Mouse (Mus musculus) embryonic fibroblast, embryonic 13.5 days (primary cell): ENCODE measurements around the gene 1700016H13Rik. TPM values are rescaled to one million over a fixed set of nuclear protein-coding genes. Genes with fewer than 3 reads are reported as not detected.

Experiments used
- H3K27ac ChIP-seq: 2 replicates; pipeline ENCODE4 v1.5.1; 2012; ENCODE audit warnings: low read length, control low read depth, inconsistent platforms; ENCODE audit not compliant: insufficient read depth
- H3K4me1 ChIP-seq: 2 replicates; pipeline ENCODE4 v1.6.1; 2011; ENCODE audit warnings: low read length; ENCODE audit not compliant: control insufficient read depth, insufficient read depth
- H3K4me3 ChIP-seq: 2 replicates; pipeline ENCODE4 v1.5.1; 2011; ENCODE audit warnings: mild to moderate bottlenecking, control low read depth, low read length; ENCODE audit not compliant: insufficient read depth
- CTCF ChIP-seq: IDR thresholded peaks from 2 replicates; pipeline ENCODE4 v1.5.1; 2011; ENCODE audit warnings: mild to moderate bottlenecking, control low read depth, low read length, moderate library complexity, borderline replicate concordance; ENCODE audit not compliant: insufficient read depth
- POLR2A ChIP-seq: IDR thresholded peaks from 2 replicates; pipeline ENCODE4 v1.6.1; 2011; ENCODE audit warnings: low read depth, mild to moderate bottlenecking, control low read depth, low read length, moderate library complexity
- polyA plus RNA-seq: library from polyadenylated mRNA; stranded (reverse); fragments of >200 nt; gene quantifications from 2 replicates; pipeline ENCODE4 v1.2.4, GENCODE M21; 2011; ENCODE audit warnings: low read depth; ENCODE audit not compliant: missing spikeins, insufficient read length

The 1700016H13Rik gene
- polyA plus RNA-seq, 1 experiment: not detected

DNA sequence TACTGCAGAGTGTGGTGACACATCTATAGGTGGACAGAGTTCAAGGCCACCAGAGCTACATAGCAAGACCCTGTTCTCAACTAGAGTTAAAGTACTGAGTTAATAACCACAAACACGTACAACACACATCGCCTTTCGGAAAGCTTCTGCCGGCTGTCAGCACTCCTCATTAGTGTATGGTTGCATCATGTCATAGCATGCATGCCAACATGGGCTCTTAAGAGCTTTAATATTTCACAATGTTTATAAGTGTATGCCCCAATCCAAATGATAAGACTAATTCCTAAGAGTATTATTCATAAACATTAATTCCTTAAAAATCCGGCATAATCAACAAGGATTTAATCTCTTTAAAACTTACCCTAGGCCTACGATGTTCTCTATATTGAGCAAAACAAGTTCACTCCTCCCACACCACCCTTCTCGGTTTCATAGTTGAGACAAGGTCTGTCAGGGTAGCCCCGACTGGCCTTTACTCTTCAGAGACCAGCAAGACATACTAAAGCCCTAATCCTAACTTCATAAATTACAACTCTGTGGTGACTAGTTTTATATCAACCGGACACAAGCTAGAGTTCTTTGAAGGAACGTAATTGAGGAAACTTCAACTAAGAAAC is 44.8 kb downstream of the 1700016H13Rik start:
- H3K4me3 ChIP-seq: no peak overlapping the region
- H3K27ac ChIP-seq: no peak overlapping the region
- TF ChIP-seq CTCF (no peak), POLR2A (no peak)
- no peaks in the 10 kb centered on the region for H3K4me1 ChIP-seq

DNA sequence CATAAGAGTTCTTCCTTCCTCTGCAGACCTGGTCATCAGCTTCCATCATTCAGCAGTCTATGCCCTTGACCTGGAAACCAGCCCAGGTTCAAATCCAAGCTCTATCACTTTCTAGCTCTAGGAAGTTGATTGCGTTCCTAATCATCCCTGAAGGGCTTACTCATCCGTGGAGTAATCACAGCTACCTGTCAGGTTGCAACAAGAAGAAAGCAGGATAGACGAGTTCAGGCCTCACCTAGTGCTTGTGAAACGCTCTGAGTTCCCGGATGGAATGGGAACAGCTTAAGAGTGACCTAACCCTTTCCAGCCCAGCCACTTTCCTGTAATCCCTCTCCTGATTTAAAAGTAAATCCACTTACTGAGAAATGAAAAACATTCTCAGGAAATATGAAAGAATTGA is 45.7 kb downstream of the 1700016H13Rik start:
- H3K27ac ChIP-seq: no peak overlapping the region
- no peak overlapping the region for H3K4me3 ChIP-seq
- no peaks in the 10 kb centered on the region for H3K4me1 ChIP-seq
- TF ChIP-seq CTCF: no peak
- TF ChIP-seq POLR2A: no peak

DNA sequence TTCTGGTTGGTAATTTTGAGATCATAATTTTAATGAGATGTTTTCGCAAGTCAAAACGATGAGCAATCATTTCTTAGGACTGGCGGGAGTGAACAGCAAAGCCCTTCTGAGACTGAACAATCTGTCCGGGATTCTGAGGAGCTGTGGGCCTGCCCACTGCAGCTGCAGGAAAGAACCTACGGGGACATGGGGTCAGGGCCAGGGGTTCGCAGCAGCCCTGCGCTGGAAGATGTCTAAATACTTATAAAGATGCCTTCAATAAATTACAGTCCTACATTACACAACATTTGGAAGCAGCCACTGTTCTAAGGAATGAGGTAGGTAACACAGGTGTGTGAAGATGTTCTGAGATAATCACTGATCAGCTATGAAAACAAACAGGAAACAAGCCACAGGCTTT is 50.1 kb downstream of the 1700016H13Rik start:
- H3K4me1 ChIP-seq: no peaks in the 10 kb centered on the region
- H3K27ac ChIP-seq: no peak overlapping the region
- TF ChIP-seq CTCF (no peak), POLR2A (no peak)
- no peak overlapping the region for H3K4me3 ChIP-seq

DNA sequence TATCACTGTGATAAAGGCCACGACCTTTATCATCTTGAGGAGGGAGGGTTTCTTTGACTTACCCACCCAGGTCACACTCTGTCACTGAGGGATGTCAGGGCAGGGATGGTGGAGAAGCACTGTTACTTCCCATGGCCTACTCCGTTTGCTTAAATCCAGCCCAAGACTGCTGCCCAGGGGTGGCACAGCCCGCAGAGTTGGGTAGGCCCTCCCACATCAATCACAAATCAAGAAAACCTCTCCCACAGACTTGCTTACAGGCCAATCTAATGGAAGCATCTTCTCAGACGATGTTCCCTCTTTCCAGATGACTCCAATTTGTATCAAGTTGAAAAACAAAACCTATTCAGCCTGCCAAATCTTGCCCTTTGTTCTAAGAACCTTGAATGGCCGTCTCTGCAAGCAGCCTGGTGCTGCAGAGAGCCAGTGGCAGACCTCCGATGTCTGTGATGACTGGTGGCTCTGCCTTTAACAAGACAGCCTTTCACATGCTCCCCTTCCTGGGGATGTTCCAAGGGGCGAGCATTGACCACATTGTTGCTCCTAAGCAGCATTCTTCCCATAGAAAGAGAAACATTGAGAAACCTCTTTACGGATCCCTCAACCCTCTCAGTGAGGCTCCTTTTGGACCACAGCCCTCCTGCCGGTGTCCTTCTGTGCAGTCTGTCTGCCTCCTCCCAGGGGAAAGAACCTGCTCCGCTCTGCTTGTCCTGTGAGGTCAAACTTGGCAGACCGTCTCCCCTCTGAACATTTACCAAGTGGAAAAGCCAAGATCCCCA is 52.5 kb downstream of the 1700016H13Rik start:
- no peaks in the 10 kb centered on the region for H3K4me1 ChIP-seq
- no peak overlapping the region for H3K4me3 ChIP-seq
- TF ChIP-seq POLR2A (no peak), CTCF (no peak)
- H3K27ac ChIP-seq: no peak overlapping the region

GRCm38 (mm10) chr5:103598881-103599280 is 56.9 kb downstream of the 1700016H13Rik start:
- TF ChIP-seq POLR2A: no peak
- no peak for TF ChIP-seq CTCF
- Histone ChIP-seq H3K27ac (peak overlapping the region; percentile 27; the same call in 1 of the 2 replicates), H3K4me1 (no peaks in the 10 kb centered on the region; the same call in 1 of the 2 replicates), H3K4me3 (no peak overlapping the region)

DNA sequence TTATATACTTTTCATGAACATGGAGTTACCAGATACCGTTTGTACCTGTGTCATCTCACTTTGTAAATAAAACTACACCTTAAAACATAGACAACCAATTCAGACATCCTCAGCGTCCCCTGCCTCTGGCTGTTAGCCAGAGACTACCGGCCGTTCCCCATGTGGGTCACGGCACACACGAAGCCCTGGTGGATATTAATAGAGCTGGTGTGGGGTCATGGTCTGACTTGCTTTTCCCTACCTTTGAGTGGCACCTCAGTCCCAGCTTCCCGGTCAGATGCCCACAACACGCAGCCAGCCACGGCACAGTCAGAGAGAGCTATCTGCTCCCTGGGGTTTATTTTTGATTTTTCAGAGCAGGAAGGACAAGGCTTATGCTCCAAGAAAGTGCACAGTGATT is 57.5 kb downstream of the 1700016H13Rik start:
- H3K4me3 ChIP-seq: no peak overlapping the region
- no peak overlapping the region for H3K27ac ChIP-seq
- H3K4me1 ChIP-seq: no peaks in the 10 kb centered on the region; the same call in 1 of the 2 replicates
- TF ChIP-seq POLR2A (no peak), CTCF (no peak)

Other genes starting within 250 kb of the 1700016H13Rik start
- 8.8 and 10.6 TPM in 2 replicates for gene Ptpn13, start 230.8 kb downstream of the 1700016H13Rik start, polyA plus RNA-seq
- gene Slc10a6, start 26.6 kb downstream of the 1700016H13Rik start, polyA plus RNA-seq: not detected in 2 replicates
- 50.1 and 56.7 TPM in 2 replicates for gene Aff1, start 36.4 kb upstream of the 1700016H13Rik start, polyA plus RNA-seq